Mouse (Mus musculus) cerebellum, adult 9-10 months (tissue): ENCODE results near the gene Kmt2e.
"Not testable (repeated sequence)": the region's sequence is repeated elsewhere in the genome, so short reads cannot be mapped to it uniquely, and the experiment has no call there.

ENCODE experiments used
- DNase-seq: peaks from one replicate; pipeline ENCODE4 v3.0.0; 2022

The Kmt2e gene

GRCm38 (mm10) chr5:23434598-23435481 is 599 bp downstream of the Kmt2e start:
- DNase-seq, result peak; percentile 80

GRCm38 (mm10) chr5:23435482-23436125 is 1.4 kb downstream of the Kmt2e start:
- peak; percentile 68 for DNase-seq

GRCm38 (mm10) chr5:23436735-23437134 is 2.5 kb downstream of the Kmt2e start:
- DNase-seq, result no peak

- DNase-seq, result no peak
These were observed 5.6 kb downstream of the Kmt2e start for GRCm38 (mm10) chr5:23439857-23440256.

GRCm38 (mm10) chr5:23440572-23440971 is 6.3 kb downstream of the Kmt2e start:
- no peak for DNase-seq

- DNase-seq, result no peak
These were observed 7.7 kb downstream of the Kmt2e start for GRCm38 (mm10) chr5:23441916-23442315.

GRCm38 (mm10) chr5:23444411-23444810 is 10.2 kb downstream of the Kmt2e start:
- DNase-seq, result no peak

GRCm38 (mm10) chr5:23453561-23453960 is 19.3 kb downstream of the Kmt2e start:
- not testable (repeated sequence) for DNase-seq

- DNase-seq, result no peak
These were observed 27.4 kb downstream of the Kmt2e start for GRCm38 (mm10) chr5:23461688-23462087.

- no peak for DNase-seq
These were observed 30.0 kb downstream of the Kmt2e start for GRCm38 (mm10) chr5:23464247-23464646.

GRCm38 (mm10) chr5:23464743-23465142 is 30.5 kb downstream of the Kmt2e start:
- DNase-seq, result no peak

- no peak for DNase-seq
These were observed 32.3 kb downstream of the Kmt2e start for GRCm38 (mm10) chr5:23466546-23466945.

GRCm38 (mm10) chr5:23473098-23473873 is 39.0 kb downstream of the Kmt2e start:
- no peak for DNase-seq

- no peak for DNase-seq
These were observed 49.6 kb downstream of the Kmt2e start for GRCm38 (mm10) chr5:23483811-23484210.

GRCm38 (mm10) chr5:23489231-23489630 is 55.0 kb downstream of the Kmt2e start:
- no peak for DNase-seq

GRCm38 (mm10) chr5:23490797-23491196 is 56.6 kb downstream of the Kmt2e start:
- no peak for DNase-seq

- no peak for DNase-seq
These were observed 62.2 kb downstream of the Kmt2e start for GRCm38 (mm10) chr5:23496396-23496795.

GRCm38 (mm10) chr5:23496933-23497332 is 62.7 kb downstream of the Kmt2e start:
- no peak for DNase-seq

- DNase-seq, result no peak
These were observed 63.7 kb downstream of the Kmt2e start for GRCm38 (mm10) chr5:23497920-23498319.

- DNase-seq, result no peak
These were observed 65.0 kb downstream of the Kmt2e start for GRCm38 (mm10) chr5:23499257-23499656.

GRCm38 (mm10) chr5:23500715-23501114 is 66.5 kb downstream of the Kmt2e start:
- DNase-seq, result no peak

- DNase-seq, result no peak
These were observed 67.5 kb downstream of the Kmt2e start for GRCm38 (mm10) chr5:23501582-23502316.
